Mouse (Mus musculus): ENCODE measurements around the gene Ccdc69.
A peak's percentile ranks its signal among the peaks of the same experiment; 100 is the strongest.
"Not testable (repeated sequence)": the region's sequence is repeated elsewhere in the genome, so short reads cannot be mapped to it uniquely, and the experiment has no call there.

Gene Ccdc69

GRCm38 (mm10) chr11:55096731-55097462, 19.0 kb upstream of the Ccdc69 start:
- DNase-seq: no peak

- DNase-seq: not testable (repeated sequence)
Observed at GRCm38 (mm10) chr11:55096296-55096695, 18.4 kb upstream of the Ccdc69 start.

- DNase-seq: no peak
Observed at GRCm38 (mm10) chr11:55093096-55093495, 15.2 kb upstream of the Ccdc69 start.

GRCm38 (mm10) chr11:55089892-55090291, 12.0 kb upstream of the Ccdc69 start:
- no peak for DNase-seq

GRCm38 (mm10) chr11:55087006-55087405, 9.1 kb upstream of the Ccdc69 start:
- peak; percentile 71 for DNase-seq

GRCm38 (mm10) chr11:55085396-55085795, 7.5 kb upstream of the Ccdc69 start:
- DNase-seq: no peak

GRCm38 (mm10) chr11:55084629-55085028, 6.7 kb upstream of the Ccdc69 start:
- DNase-seq: no peak

GRCm38 (mm10) chr11:55081206-55081605, 3.3 kb upstream of the Ccdc69 start:
- no peak for DNase-seq

GRCm38 (mm10) chr11:55079180-55079579, 1.2 kb upstream of the Ccdc69 start:
- DNase-seq: no peak

- no peak for DNase-seq
Observed at GRCm38 (mm10) chr11:55078502-55078901, 571 bp upstream of the Ccdc69 start.

- no peak for DNase-seq
Observed at GRCm38 (mm10) chr11:55076234-55076633, 1.7 kb downstream of the Ccdc69 start.

GRCm38 (mm10) chr11:55075602-55076001, 2.3 kb downstream of the Ccdc69 start:
- DNase-seq: peak; percentile 12

GRCm38 (mm10) chr11:55073191-55073590, 4.7 kb downstream of the Ccdc69 start:
- DNase-seq: no peak

- DNase-seq: no peak
Observed at GRCm38 (mm10) chr11:55072467-55072866, 5.5 kb downstream of the Ccdc69 start.

GRCm38 (mm10) chr11:55071344-55071743, 6.6 kb downstream of the Ccdc69 start:
- no peak for DNase-seq

GRCm38 (mm10) chr11:55069023-55069422, 8.9 kb downstream of the Ccdc69 start:
- DNase-seq: no peak

GRCm38 (mm10) chr11:55066921-55067320, 11.0 kb downstream of the Ccdc69 start:
- DNase-seq: no peak

- no peak for DNase-seq
Observed at GRCm38 (mm10) chr11:55062856-55063255, 15.1 kb downstream of the Ccdc69 start.

GRCm38 (mm10) chr11:55060802-55061201, 17.1 kb downstream of the Ccdc69 start:
- DNase-seq: no peak

- no peak for DNase-seq
Observed at GRCm38 (mm10) chr11:55057511-55057910, 20.4 kb downstream of the Ccdc69 start.

- DNase-seq: no peak
Observed at GRCm38 (mm10) chr11:55050837-55051510, 27.0 kb downstream of the Ccdc69 start.

GRCm38 (mm10) chr11:55046600-55046999, 31.3 kb downstream of the Ccdc69 start:
- peak; percentile 26 for DNase-seq

- peak; percentile 23 for DNase-seq
Observed at GRCm38 (mm10) chr11:55041348-55041747, 36.6 kb downstream of the Ccdc69 start.

GRCm38 (mm10) chr11:55039591-55039990, 38.3 kb downstream of the Ccdc69 start:
- DNase-seq: peak; percentile 87
